Mouse (Mus musculus): ENCODE data around the gene Gm49368. TPM values are rescaled to one million over a fixed set of nuclear protein-coding genes. Genes with fewer than 3 reads are reported as not detected.

The Gm49368 gene
- total RNA-seq, 2 experiments from 2014 or later: not detected

DNA sequence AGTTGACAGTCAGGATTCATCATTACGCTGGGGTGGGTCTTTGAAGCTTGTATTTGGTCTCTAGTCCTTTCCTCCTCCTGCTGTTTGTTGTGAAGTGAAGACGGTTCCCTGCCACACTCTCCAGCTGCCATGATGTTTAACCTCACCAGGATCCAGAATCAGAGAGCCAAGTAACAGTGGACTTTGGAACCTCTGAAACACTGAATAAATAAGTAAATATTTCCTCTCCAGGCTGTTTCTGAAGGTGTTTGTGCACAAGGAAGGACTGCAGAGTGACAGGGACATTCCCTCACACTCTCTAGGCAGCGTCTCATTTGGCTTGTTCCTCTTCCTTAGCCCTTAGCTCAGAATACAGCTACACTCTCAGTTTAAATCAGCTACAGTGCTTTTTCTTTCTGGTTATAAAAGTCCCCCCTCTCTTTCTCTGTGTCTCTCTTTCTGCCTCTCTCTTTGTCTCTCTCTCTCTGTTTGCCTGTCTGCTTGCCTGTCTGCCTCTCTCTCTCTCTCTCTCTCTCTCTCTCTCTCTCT lies 5.5 kb upstream of the Gm49368 start:
- no peak for DNase-seq (ENCODE audit: low spot score in 2 of 2)

DNA sequence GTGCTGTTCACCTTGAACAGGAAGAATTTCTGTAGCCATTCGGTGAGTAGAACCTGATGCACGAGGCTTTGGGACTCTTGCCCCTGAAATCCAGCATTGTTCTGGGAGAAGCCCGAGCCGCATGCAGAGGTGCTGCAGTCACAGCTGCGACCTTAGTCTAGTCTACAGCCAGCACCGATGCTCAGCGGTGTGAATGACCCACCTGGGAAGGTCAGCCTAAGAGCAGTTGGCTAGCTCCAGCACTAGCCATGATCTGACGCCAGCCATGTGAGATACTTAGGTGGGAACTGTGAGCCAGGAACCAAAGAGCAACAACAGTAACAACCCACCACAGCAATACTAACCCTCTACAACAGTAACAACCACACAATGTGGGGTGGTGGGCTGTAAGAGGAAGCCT lies 4.6 kb upstream of the Gm49368 start:
- DNase-seq (ENCODE audit: low spot score in 2 of 2): no peak

- DNase-seq (ENCODE audit: low spot score in 2 of 2): no peak
Measured at GRCm38 (mm10) chr7:128058576-128058975, 3.9 kb upstream of the Gm49368 start.

DNA sequence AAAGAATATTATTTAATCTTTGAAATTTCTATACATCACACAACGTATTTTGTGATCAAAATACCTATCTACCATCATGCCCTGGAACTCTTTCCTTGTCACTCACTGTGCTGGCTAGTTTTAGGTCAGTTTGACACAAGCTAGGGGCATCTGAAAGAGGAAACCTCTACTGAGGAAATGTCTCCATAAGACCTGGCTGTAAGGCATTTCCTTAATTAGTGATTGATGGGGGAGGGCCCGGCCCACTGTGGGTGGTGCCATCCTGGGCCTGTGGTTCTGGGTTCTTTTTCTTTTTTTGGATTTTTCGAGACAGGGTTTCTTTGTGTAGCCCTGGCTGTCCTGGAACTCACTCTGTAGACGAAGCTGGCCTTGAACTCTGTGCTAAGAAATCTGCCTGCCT lies 3.4 kb upstream of the Gm49368 start:
- DNase-seq (ENCODE audit: low spot score in 2 of 2): no peak

GRCm38 (mm10) chr7:128063211-128063781 lies 813 bp downstream of the Gm49368 start:
- DNase-seq (ENCODE audit: low spot score in 2 of 2): no peak

DNA sequence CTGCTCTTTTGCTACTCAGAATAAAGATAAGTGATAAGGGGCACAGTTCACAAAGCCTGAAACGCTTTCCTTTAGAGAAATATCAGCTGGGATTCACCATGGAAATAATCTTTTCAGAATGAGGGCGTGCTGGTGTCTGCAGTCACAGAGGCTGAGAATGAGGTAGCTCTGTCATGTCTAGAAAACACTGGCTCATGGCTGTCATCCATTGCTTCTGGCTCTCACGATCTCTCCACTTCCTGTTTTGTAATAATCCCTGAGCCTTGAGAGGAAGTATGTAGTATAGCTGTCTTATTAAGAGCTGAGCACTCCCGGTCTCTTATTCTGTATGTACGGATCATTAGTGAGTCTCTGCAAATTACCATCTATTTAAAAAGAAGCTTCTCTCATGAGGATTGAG lies 3.1 kb downstream of the Gm49368 start:
- no peak for DNase-seq (ENCODE audit: low spot score in 2 of 2)

DNA sequence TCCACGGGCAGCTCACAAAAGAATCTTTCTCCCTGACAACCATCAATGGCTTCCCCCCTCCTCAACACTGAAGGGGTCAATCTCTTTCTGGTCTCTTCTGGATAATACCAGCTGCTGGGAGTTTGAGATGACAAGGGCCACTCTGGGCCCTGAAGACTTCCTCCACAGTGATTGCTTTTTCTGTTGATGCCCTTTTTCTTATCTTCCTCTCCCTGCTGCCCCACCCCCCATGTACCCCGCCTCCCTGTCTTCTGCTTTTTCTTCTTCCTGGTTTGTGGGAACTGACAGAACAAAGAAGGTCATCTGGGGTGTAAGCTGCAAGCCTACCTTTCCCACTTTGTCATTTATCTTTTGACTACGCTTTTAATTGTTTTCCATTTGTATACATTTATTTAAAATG lies 5.4 kb downstream of the Gm49368 start:
- DNase-seq (ENCODE audit: low spot score in 2 of 2): no peak

- DNase-seq (ENCODE audit: low spot score in 2 of 2): no peak
Measured at GRCm38 (mm10) chr7:128069844-128070243, 7.4 kb downstream of the Gm49368 start.

GRCm38 (mm10) chr7:128071816-128072215 lies 9.3 kb downstream of the Gm49368 start:
- DNase-seq (ENCODE audit: low spot score in 2 of 2): no peak

- no peak for DNase-seq (ENCODE audit: low spot score in 2 of 2)
Measured at GRCm38 (mm10) chr7:128080012-128080411, 17.5 kb downstream of the Gm49368 start.

- no peak for DNase-seq (ENCODE audit: low spot score in 2 of 2)
Measured at GRCm38 (mm10) chr7:128089141-128089540, 26.7 kb downstream of the Gm49368 start.

DNA sequence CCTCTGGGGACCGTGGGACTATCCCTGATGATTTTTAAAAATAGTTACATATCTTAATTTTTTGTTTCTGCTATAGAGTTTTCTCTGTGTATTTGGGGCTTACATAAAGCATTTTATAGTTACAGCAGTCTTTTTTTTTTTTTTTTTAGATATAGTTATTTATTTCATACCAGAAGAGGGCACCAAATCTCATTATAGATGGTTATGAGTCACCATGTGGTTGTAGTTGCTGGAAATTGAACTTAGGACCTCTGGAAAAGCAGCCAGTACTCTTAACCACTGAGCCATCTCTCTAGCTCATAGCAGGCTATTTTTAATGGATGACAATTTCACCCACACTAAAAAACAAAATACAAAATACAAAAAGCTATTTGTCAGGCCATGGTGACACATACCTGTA lies 35.7 kb downstream of the Gm49368 start:
- no peak for DNase-seq (ENCODE audit: low spot score in 2 of 2)

GRCm38 (mm10) chr7:128100742-128101357 lies 38.4 kb downstream of the Gm49368 start:
- DNase-seq (ENCODE audit: low spot score in 2 of 2): no peak

GRCm38 (mm10) chr7:128105246-128105645 lies 42.8 kb downstream of the Gm49368 start:
- peak; percentile 32 to 43 for DNase-seq (ENCODE audit: low spot score in 2 of 2)

DNA sequence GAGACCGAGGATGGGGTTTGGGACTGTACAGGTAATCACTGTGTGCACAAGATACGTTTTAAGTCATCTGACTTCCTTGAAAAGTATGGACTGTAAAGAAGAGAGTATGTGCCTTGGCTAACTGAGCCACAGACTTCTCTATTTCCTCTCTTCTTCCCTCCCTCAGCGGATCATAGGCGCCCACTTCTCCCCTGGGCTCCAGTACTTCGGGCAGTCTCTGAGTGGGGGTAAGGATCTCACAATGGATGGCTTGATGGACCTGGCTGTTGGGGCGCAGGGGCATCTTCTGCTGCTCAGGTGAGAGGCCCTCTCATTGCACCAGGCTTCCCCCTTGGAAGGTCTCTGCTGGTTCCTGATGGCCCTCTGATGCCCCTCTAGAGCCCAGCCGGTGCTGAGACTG lies 45.0 kb downstream of the Gm49368 start:
- DNase-seq (ENCODE audit: low spot score in 2 of 2): no peak

- DNase-seq (ENCODE audit: low spot score in 2 of 2): no peak
Measured at GRCm38 (mm10) chr7:128110314-128110713, 47.8 kb downstream of the Gm49368 start.

DNA sequence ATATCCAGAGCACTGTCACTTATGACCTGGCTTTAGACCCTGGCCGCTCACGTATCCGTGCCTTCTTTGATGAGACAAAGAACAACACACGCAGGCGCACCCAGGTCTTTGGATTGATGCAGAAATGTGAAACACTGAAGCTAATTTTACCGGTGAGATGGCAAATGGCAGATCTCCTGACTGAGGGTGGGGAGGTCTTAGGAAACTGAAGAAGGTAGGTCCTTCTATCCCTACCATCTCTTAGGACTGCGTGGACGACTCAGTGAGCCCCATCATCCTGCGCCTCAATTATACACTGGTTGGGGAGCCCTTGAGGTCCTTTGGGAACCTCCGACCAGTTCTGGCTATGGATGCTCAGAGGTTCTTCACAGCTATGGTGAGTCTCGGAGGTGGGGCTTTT lies 49.6 kb downstream of the Gm49368 start:
- DNase-seq (ENCODE audit: low spot score in 2 of 2): no peak

GRCm38 (mm10) chr7:128114371-128115105 lies 52.1 kb downstream of the Gm49368 start:
- DNase-seq (ENCODE audit: low spot score in 2 of 2): no peak

DNA sequence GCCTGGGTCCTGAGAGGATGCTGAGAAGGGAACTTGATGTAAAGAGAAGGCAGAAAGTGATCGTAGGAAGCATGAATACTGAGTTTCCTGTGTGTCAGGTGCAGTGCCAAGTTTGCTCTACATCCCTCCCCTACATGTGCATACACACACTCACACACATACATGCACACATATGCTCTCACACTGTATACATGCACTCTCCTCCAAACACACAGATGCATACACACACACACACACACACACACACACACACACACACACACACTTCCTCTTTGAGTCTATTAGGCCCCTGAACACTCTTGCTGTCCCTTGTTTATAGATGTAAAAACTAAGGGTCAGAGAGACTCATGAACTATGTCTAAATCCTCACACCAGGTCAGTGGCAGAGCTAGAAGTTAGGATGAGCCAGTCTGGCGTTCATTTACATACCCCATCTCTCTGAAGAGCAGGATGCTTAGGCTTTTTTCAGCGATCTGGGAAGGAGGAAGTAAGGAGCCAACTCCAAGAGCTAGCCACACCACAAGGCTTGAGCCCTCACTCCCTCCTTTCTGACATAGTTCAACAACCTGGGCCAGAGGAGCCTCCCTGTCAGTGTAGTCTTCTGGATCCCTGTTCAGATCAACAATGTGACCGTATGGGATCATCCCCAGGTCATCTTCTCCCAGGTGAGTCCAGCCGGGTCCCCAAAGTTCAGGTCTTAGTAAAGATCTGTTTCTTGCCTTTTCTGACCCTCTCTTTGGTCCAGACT lies 52.9 kb downstream of the Gm49368 start:
- no peak for DNase-seq (ENCODE audit: low spot score in 2 of 2)

- no peak for DNase-seq (ENCODE audit: low spot score in 2 of 2)
Measured at GRCm38 (mm10) chr7:128116396-128116795, 53.9 kb downstream of the Gm49368 start.

- DNase-seq (ENCODE audit: low spot score in 2 of 2): no peak
Measured at GRCm38 (mm10) chr7:128119726-128120490, 57.4 kb downstream of the Gm49368 start.
